Mouse (Mus musculus) liver, postnatal 0 days (tissue): Measurements from ENCODE around the gene Trpm1.

Experiments
- CTCF ChIP-seq: sonication (generic); IDR thresholded peaks from 2 replicates; pipeline ENCODE4 v1.5.1; 2016; ENCODE audit warnings: antibody characterized with exemption, low read depth
- EP300 ChIP-seq: IDR thresholded peaks from 2 replicates; pipeline ENCODE4 v1.6.1; 2016; ENCODE audit warnings: antibody characterized with exemption, low read depth, mild to moderate bottlenecking

DNA sequence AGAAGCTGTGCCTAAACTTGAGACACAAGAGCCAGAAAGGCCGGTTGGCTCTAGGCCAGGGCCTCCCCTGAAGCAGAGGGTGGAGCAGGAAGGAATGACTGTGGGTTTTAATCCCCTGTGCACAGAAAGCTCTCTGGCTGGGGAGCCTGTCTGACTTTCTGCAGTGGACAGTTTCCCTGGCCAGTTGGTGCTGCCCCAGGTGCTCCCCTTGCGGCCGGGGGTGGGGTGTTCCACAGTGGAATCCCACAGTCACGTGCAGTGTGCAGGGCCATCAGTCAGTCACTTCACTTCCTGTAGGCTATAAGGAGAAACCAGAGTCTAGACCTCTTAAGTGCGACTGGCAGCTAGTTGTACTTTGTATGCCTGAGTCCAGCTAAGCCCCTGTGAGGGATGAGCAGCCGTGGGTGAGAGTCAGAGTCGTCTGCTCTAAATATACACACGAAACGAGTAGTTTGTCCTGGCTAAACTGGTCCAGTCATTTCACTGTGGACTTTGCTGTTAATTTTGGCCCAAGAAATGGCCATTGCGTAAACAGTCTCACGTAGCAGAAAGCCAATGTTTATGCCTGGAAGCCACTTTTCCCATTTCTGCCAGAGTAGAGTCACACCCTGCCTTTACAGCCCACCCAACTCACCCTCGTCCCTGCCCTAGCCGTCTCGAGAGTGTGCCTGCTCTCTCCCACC, 38.8 kb downstream of the Trpm1 start:
- TF ChIP-seq EP300, result no peak
- TF ChIP-seq CTCF, result peak; percentile 15; the same call in 1 of the 2 replicates
